Mouse (Mus musculus): ENCODE data around the gene Mindy4b-ps.

GRCm38 (mm10) chr3:58789033-58789432 lies 33.1 kb downstream of the Mindy4b-ps start:
- TF ChIP-seq CTCF (IDR thresholded peaks at IDR 0.05; ENCODE audit: low read depth, low read length): no peak
- TF ChIP-seq POLR2A (IDR thresholded peaks at IDR 0.05; ENCODE audit: borderline replicate concordance, low read depth, low read length): no peak

All from bone marrow macrophage, adult 2 months (primary cell).